Mouse (Mus musculus): ENCODE measurements around the gene Nrl. TPM values are rescaled to one million over a fixed set of nuclear protein-coding genes. Genes with fewer than 3 reads are reported as not detected.

The Nrl gene
- polyA plus RNA-seq, 1 experiment from 2014 or later, result not detected

DNA sequence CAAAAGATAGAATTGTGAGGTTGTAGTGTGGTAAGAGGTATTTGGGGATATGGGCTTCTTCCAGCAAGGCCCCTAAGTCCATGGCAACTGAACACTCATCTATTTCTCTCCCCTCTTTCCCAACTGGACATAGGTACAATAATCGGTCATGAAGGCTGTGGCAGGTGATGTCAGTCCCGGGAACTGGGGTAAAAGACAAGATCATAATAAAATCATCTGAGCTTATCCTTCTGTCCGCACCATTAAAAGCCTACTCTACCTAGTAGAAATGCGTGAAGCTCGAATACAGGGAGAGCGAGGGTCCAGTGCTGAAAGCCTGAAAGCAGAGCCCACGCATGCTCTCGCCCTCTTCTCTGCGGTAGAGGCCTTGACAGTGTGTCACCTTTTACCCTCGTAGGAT lies 45.2 kb downstream of the Nrl start:
- 80% methylated on average over 10 of the region's 10 CpGs for WGBS (ENCODE audit: insufficient replicate concordance)
- Histone ChIP-seq H3K4me2 (peak overlapping the region; percentile 76), H3K27ac (0 out of 2 replicates have a peak overlapping the region, but pooled peaks have one; percentile 21), H3K27me3 (no peaks in the 10 kb centered on the region), H3K4me3 (replicated peaks) (peak overlapping the region; percentile 71), H3K4me1 (replicated peaks) (peaks cover 70% of the 10 kb centered on the region), H3K9me3 (replicated peaks) (no peaks in the 10 kb centered on the region), H3K36me3 (peaks cover 22% of the 10 kb centered on the region), H3K9ac (peak overlapping the region; percentile 85)
- ATAC-seq (ENCODE audit: low read depth), result no peak
- no peak for DNase-seq

- H3K4me2 ChIP-seq, result peak within 1 kb of the TSS; percentile 76
- H3K4me3 ChIP-seq (replicated peaks), result peak within 1 kb of the TSS; percentile 71
- no peaks in the 10 kb centered on the region for H3K9me3 ChIP-seq (replicated peaks)
- H3K4me1 ChIP-seq (replicated peaks), result peaks cover 67% of the 10 kb centered on the region
- DNase-seq (peak; percentile 79), ATAC-seq (ENCODE audit: low read depth) (peak; percentile 88)
- H3K27me3 ChIP-seq, result no peaks in the 10 kb centered on the region
- WGBS (ENCODE audit: insufficient replicate concordance), result under 1% methylated on average over 38 of the region's 38 CpGs
- peaks cover 18% of the 10 kb centered on the region for H3K36me3 ChIP-seq
- H3K9ac ChIP-seq, result peak within 1 kb of the TSS; percentile 85
- peak within 1 kb of the TSS; percentile 92 for H3K27ac ChIP-seq
Observed at GRCm38 (mm10) chr14:55478651-55479599, 45.9 kb downstream of the Nrl start, which contains the start of gene Dhrs4. Dhrs4 (plus strand) TSS chr14:55478758.

GRCm38 (mm10) chr14:55477829-55478228 lies 47.0 kb downstream of the Nrl start:
- no peaks in the 10 kb centered on the region for H3K9me3 ChIP-seq (replicated peaks)
- peaks cover 15% of the 10 kb centered on the region; the same call in 1 of the 2 replicates for H3K36me3 ChIP-seq
- peak overlapping the region; percentile 92 for H3K27ac ChIP-seq
- 32% methylated on average over 5 of the region's 5 CpGs for WGBS (ENCODE audit: insufficient replicate concordance)
- DNase-seq (peak; percentile 50), ATAC-seq (ENCODE audit: low read depth) (peak; percentile 82)
- no peaks in the 10 kb centered on the region for H3K27me3 ChIP-seq
- H3K9ac ChIP-seq, result peak overlapping the region; percentile 85
- peaks cover 64% of the 10 kb centered on the region for H3K4me1 ChIP-seq (replicated peaks)
- peak overlapping the region; percentile 71 for H3K4me3 ChIP-seq (replicated peaks)
- peak overlapping the region; percentile 76 for H3K4me2 ChIP-seq

DNA sequence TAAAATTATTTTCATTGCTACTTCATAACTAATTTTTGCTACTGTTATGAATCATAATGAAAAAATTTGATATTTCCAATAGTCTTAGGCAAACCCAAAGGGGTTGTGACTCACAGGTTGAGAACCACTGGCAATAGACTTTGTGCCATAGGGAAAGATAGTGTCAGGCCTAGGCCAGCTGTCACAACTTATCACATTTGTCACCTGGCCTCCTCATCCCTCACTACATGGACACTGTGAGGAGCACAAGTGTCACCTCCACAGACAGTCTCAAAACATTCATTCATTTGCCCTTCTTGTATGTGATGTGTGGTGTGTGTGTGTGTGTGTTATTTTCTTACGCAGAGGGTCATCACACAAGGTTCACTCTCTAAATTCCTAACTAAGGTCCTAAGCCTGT lies 47.4 kb downstream of the Nrl start:
- Histone ChIP-seq H3K27ac (peak overlapping the region; percentile 92), H3K36me3 (peaks cover 15% of the 10 kb centered on the region; the same call in 1 of the 2 replicates), H3K4me1 (replicated peaks) (peaks cover 64% of the 10 kb centered on the region), H3K27me3 (no peaks in the 10 kb centered on the region), H3K4me2 (peak overlapping the region; percentile 76), H3K9me3 (replicated peaks) (no peaks in the 10 kb centered on the region), H3K4me3 (replicated peaks) (no peak overlapping the region), H3K9ac (no peak overlapping the region)
- 96% methylated on average over 1 of the region's 1 CpGs for WGBS (ENCODE audit: insufficient replicate concordance)
- peak; percentile 68 for ATAC-seq (ENCODE audit: low read depth)
- DNase-seq, result no peak

DNA sequence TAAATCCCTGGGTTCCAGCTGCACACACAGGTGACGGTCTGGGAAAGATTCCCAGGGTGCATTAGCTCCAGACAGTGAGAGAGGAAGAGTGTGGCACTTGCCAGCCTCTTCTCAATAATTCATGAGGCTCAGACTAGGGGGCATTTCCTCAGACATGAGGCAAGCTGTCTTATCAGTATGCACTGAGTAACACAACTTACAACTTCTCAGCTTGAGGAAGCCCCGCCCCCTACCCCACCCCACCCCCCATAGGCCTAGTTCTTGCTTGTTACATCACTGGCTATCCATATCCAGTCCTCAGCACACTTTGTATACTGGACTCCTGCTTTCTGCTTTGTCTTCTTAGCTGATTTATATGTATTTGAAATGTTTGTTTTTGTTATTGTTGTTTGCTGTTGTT lies 49.1 kb downstream of the Nrl start:
- DNase-seq, result no peak
- no peaks in the 10 kb centered on the region for H3K9me3 ChIP-seq (replicated peaks)
- peaks cover 56% of the 10 kb centered on the region for H3K4me1 ChIP-seq (replicated peaks)
- 0 out of 2 replicates have a peak, but pooled peaks cover 1% of the 10 kb centered on the region for H3K36me3 ChIP-seq
- H3K27me3 ChIP-seq, result no peaks in the 10 kb centered on the region
- H3K4me2 ChIP-seq, result no peak overlapping the region
- no peak overlapping the region for H3K4me3 ChIP-seq (replicated peaks)
- peak overlapping the region; percentile 56; the same call in 1 of the 2 replicates for H3K27ac ChIP-seq
- 22% methylated on average over 2 of the region's 2 CpGs for WGBS (ENCODE audit: insufficient replicate concordance)
- no peak overlapping the region for H3K9ac ChIP-seq
- peak; percentile 20; the same call in 1 of the 2 replicates for ATAC-seq (ENCODE audit: low read depth)

DNA sequence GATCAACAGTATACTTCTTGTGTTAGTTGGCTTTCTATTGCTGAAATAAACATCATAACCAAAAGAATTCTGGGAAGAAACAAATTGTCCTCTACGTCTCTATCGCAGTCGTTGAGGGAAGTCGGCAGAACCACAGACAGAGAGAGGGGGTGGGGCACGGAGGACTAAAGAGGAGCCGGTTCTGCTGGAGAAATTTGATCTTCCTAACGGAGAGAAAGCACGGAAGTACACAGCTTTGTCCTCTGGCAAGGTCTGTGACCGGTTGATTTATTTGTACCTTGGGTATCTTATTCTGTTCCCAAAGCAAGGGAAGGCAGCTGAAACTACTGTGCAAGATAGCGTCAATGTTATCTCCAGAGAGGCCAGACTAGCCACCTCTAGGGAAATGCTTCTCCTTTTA lies 54.0 kb downstream of the Nrl start:
- ATAC-seq (ENCODE audit: low read depth) (no peak), DNase-seq (no peak)
- WGBS (ENCODE audit: insufficient replicate concordance), result 4% methylated on average over 10 of the region's 10 CpGs
- Histone ChIP-seq H3K36me3 (no peaks in the 10 kb centered on the region), H3K27me3 (peaks cover 22% of the 10 kb centered on the region), H3K4me2 (peak overlapping the region; percentile 23), H3K9ac (no peak overlapping the region), H3K4me3 (replicated peaks) (no peak overlapping the region), H3K9me3 (replicated peaks) (no peaks in the 10 kb centered on the region), H3K4me1 (replicated peaks) (peaks cover 30% of the 10 kb centered on the region), H3K27ac (no peak overlapping the region)

- WGBS (ENCODE audit: insufficient replicate concordance), result 72% methylated on average over 6 of the region's 6 CpGs
- H3K36me3 ChIP-seq, result no peaks in the 10 kb centered on the region
- no peak overlapping the region for H3K27ac ChIP-seq
- ATAC-seq (ENCODE audit: low read depth), result no peak
- no peak overlapping the region for H3K4me3 ChIP-seq (replicated peaks)
- H3K9ac ChIP-seq, result no peak overlapping the region
- DNase-seq, result no peak
- H3K27me3 ChIP-seq, result peaks cover 29% of the 10 kb centered on the region
- no peaks in the 10 kb centered on the region for H3K9me3 ChIP-seq (replicated peaks)
- no peak overlapping the region for H3K4me2 ChIP-seq
- H3K4me1 ChIP-seq (replicated peaks), result peaks cover 21% of the 10 kb centered on the region
Observed at GRCm38 (mm10) chr14:55469821-55470220, 55.0 kb downstream of the Nrl start.

DNA sequence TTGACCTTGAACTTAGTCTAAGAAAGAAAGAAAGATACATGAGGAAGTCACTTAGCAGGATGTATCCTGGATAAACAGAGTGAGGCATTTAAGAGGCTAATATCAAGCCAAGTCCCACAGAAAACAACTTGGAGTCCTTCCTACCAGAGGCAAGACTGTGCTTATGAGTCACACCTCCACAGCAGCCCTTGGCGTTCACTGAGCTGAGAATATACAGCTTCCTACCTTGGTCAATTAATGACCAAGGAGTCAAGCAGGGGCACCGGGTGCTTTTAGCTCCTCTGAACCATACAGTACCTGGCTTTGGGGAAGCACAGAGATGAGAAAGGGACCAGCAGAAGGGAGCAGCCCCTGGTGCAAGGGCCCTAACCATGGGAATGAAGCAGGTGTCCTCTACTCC lies 55.7 kb downstream of the Nrl start:
- Histone ChIP-seq H3K9me3 (replicated peaks) (no peaks in the 10 kb centered on the region), H3K36me3 (no peaks in the 10 kb centered on the region), H3K27me3 (peaks cover 29% of the 10 kb centered on the region), H3K9ac (no peak overlapping the region), H3K4me2 (no peak overlapping the region), H3K4me3 (replicated peaks) (no peak overlapping the region), H3K27ac (no peak overlapping the region), H3K4me1 (replicated peaks) (peaks cover 21% of the 10 kb centered on the region)
- WGBS (ENCODE audit: insufficient replicate concordance), result 73% methylated on average over 2 of the region's 2 CpGs
- ATAC-seq (ENCODE audit: low read depth) (no peak), DNase-seq (no peak)

Other genes starting within 250 kb of the Nrl start
- gene Dhrs4, start 46.2 kb downstream of the Nrl start, polyA plus RNA-seq (2015; fragmentation: Nextera tagmentation; extraction: Ambion mirVana), result 78.9 and 80.8 TPM in 2 replicates
- 0.55 and 0.58 TPM in 2 replicates for gene Carmil3, start 34.3 kb downstream of the Nrl start, polyA plus RNA-seq (2015; fragmentation: Nextera tagmentation; extraction: Ambion mirVana)
- gene Cpne6, start 14.5 kb downstream of the Nrl start, polyA plus RNA-seq (2015; fragmentation: Nextera tagmentation; extraction: Ambion mirVana), result 0.09 TPM in 1 of 2 replicates, not detected in the other
- gene Pck2, start 15.3 kb upstream of the Nrl start, polyA plus RNA-seq (2015; fragmentation: Nextera tagmentation; extraction: Ambion mirVana), result 32.2 and 34.5 TPM in 2 replicates
- 48.9 and 59.1 TPM in 2 replicates for gene Dcaf11, start 35.0 kb upstream of the Nrl start, polyA plus RNA-seq (2015; fragmentation: Nextera tagmentation; extraction: Ambion mirVana)
- gene A730061H03Rik, start 35.4 kb upstream of the Nrl start, polyA plus RNA-seq (2015; fragmentation: Nextera tagmentation; extraction: Ambion mirVana), result 1.6 and 1.8 TPM in 2 replicates
- 0.51 and 0.53 TPM in 2 replicates for gene Fitm1, start 50.6 kb upstream of the Nrl start, polyA plus RNA-seq (2015; fragmentation: Nextera tagmentation; extraction: Ambion mirVana)
- gene Psme1, start 53.1 kb upstream of the Nrl start, polyA plus RNA-seq (2015; fragmentation: Nextera tagmentation; extraction: Ambion mirVana), result 103 and 111 TPM in 2 replicates
- 31.9 and 35.8 TPM in 2 replicates for gene Emc9, start 60.3 kb upstream of the Nrl start, polyA plus RNA-seq (2015; fragmentation: Nextera tagmentation; extraction: Ambion mirVana)
- 202 and 224 TPM in 2 replicates for gene Psme2, start 66.1 kb upstream of the Nrl start, polyA plus RNA-seq (2015; fragmentation: Nextera tagmentation; extraction: Ambion mirVana)
- gene Rnf31, start 66.7 kb upstream of the Nrl start, polyA plus RNA-seq (2015; fragmentation: Nextera tagmentation; extraction: Ambion mirVana), result 9.0 and 12.6 TPM in 2 replicates
- 14.8 and 16.4 TPM in 2 replicates for gene Irf9, start 78.6 kb upstream of the Nrl start, polyA plus RNA-seq (2015; fragmentation: Nextera tagmentation; extraction: Ambion mirVana)
- gene Rec8, start 93.1 kb upstream of the Nrl start, polyA plus RNA-seq (2015; fragmentation: Nextera tagmentation; extraction: Ambion mirVana), result 1.6 and 1.7 TPM in 2 replicates
- 35.2 and 36.5 TPM in 2 replicates for gene Ipo4, start 111.0 kb upstream of the Nrl start, polyA plus RNA-seq (2015; fragmentation: Nextera tagmentation; extraction: Ambion mirVana)
- gene Gm49378, start 112.9 kb upstream of the Nrl start, polyA plus RNA-seq (2015; fragmentation: Nextera tagmentation; extraction: Ambion mirVana), result 1.4 and 1.7 TPM in 2 replicates
- 53.3 and 59.4 TPM in 2 replicates for gene Tm9sf1, start 118.8 kb upstream of the Nrl start, polyA plus RNA-seq (2015; fragmentation: Nextera tagmentation; extraction: Ambion mirVana)
- gene Tssk4, start 125.2 kb upstream of the Nrl start, polyA plus RNA-seq (2015; fragmentation: Nextera tagmentation; extraction: Ambion mirVana), result 0.16 and 0.27 TPM in 2 replicates
- gene Mdp1, start 135.5 kb upstream of the Nrl start, polyA plus RNA-seq (2015; fragmentation: Nextera tagmentation; extraction: Ambion mirVana), result 23.1 and 24.2 TPM in 2 replicates
- gene Gmpr2, start 147.0 kb upstream of the Nrl start, polyA plus RNA-seq (2015; fragmentation: Nextera tagmentation; extraction: Ambion mirVana), result 29.6 and 33.0 TPM in 2 replicates
- gene Nedd8, start 147.1 kb upstream of the Nrl start, polyA plus RNA-seq (2015; fragmentation: Nextera tagmentation; extraction: Ambion mirVana), result 325 TPM in 2 replicates
- 21.1 and 26.3 TPM in 2 replicates for gene Tinf2, start 156.8 kb upstream of the Nrl start, polyA plus RNA-seq (2015; fragmentation: Nextera tagmentation; extraction: Ambion mirVana)
- 1.5 and 2.0 TPM in 2 replicates for gene Tgm1, start 188.9 kb upstream of the Nrl start, polyA plus RNA-seq (2015; fragmentation: Nextera tagmentation; extraction: Ambion mirVana)
- 12.9 and 14.7 TPM in 2 replicates for gene Rabggta, start 197.3 kb upstream of the Nrl start, polyA plus RNA-seq (2015; fragmentation: Nextera tagmentation; extraction: Ambion mirVana)
- 36.1 and 36.4 TPM in 2 replicates for gene Dhrs1, start 220.7 kb upstream of the Nrl start, polyA plus RNA-seq (2015; fragmentation: Nextera tagmentation; extraction: Ambion mirVana)
- 41.9 and 42.8 TPM in 2 replicates for gene Nop9, start 220.7 kb upstream of the Nrl start, polyA plus RNA-seq (2015; fragmentation: Nextera tagmentation; extraction: Ambion mirVana)
- 21.1 and 21.3 TPM in 2 replicates for gene Cideb, start 233.5 kb upstream of the Nrl start, polyA plus RNA-seq (2015; fragmentation: Nextera tagmentation; extraction: Ambion mirVana)
- 0.92 and 1.3 TPM in 2 replicates for gene Ltb4r2, start 236.4 kb upstream of the Nrl start, polyA plus RNA-seq (2015; fragmentation: Nextera tagmentation; extraction: Ambion mirVana)
- gene Ltb4r1, start 241.0 kb upstream of the Nrl start, polyA plus RNA-seq (2015; fragmentation: Nextera tagmentation; extraction: Ambion mirVana), result 4.4 and 4.6 TPM in 2 replicates